Comparison of ENCODE assay signal across 8 mouse cellular contexts in genomic region chr2:131261481-131262212, GRCm38 (mm10). TPM values are rescaled to one million over a fixed set of nuclear protein-coding genes. Genes with fewer than 3 reads are reported as not detected.
DNase-seq lines count a peak whose midpoint lies in the region; ATAC-seq and TF ChIP-seq lines count a peak whose summit lies in the region.

No protein-coding gene starts in this region.

- TF ChIP-seq CTCF in ES-Bruce4 (IDR thresholded peaks at IDR 0.05; ENCODE audit: low read depth, low read length): no peak
- TF ChIP-seq CTCF in embryonic fibroblast, embryonic 13.5 days (IDR thresholded peaks at IDR 0.05; ENCODE audit: borderline replicate concordance, insufficient read depth, low read length): no peak

- peak overlapping the region; percentile 86 for H3K9ac ChIP-seq in heart, embryonic 13.5 days
- H3K9ac ChIP-seq in ES-Bruce4 (ENCODE audit: low read depth, poor library complexity, severe bottlenecking): peak overlapping the region; percentile 84
- peak overlapping the region; percentile 75 for H3K9ac ChIP-seq in limb, embryonic 13.5 days
- H3K9ac ChIP-seq in stomach, embryonic 14.5 days (replicated peaks; ENCODE audit: low read depth, low read length): peak overlapping the region; percentile 92

- H3K4me1 ChIP-seq in heart, embryonic 13.5 days: peaks cover 45% of the 10 kb centered on the region
- no peaks in the 10 kb centered on the region for H3K4me1 ChIP-seq in ES-Bruce4 (ENCODE audit: control insufficient read depth, insufficient read depth, low read length)
- peaks cover 3% of the 10 kb centered on the region; the same call in 1 of the 2 replicates for H3K4me1 ChIP-seq in embryonic fibroblast, embryonic 13.5 days (ENCODE audit: control insufficient read depth, insufficient read depth, low read length)
- H3K4me1 ChIP-seq in limb, embryonic 13.5 days: peaks cover 31% of the 10 kb centered on the region
- peaks cover 11% of the 10 kb centered on the region; the same call in 1 of the 2 replicates for H3K4me1 ChIP-seq in stomach, embryonic 14.5 days (ENCODE audit: control insufficient read depth, insufficient read depth, low read length)

- no peak for TF ChIP-seq EP300 in ES-Bruce4 (IDR thresholded peaks at IDR 0.05; ENCODE audit: insufficient read depth, low read depth, low read length)

- H3K27me3 ChIP-seq in heart, embryonic 13.5 days (replicated peaks): no peaks in the 10 kb centered on the region
- H3K27me3 ChIP-seq in ES-Bruce4 (ENCODE audit: control insufficient read depth, insufficient read depth, low read length, poor library complexity, severe bottlenecking): no peaks in the 10 kb centered on the region
- H3K27me3 ChIP-seq in limb, embryonic 13.5 days: no peaks in the 10 kb centered on the region
- H3K27me3 ChIP-seq in stomach, embryonic 14.5 days (ENCODE audit: control insufficient read depth, insufficient read depth, low read length): no peaks in the 10 kb centered on the region

- no peak for DNase-seq in heart, adult 9 months (ENCODE audit: low spot score in 2 of 2)
- DNase-seq in adrenal gland, postnatal 10 days: no peak
- no peak for DNase-seq in urinary bladder, adult 2 months (ENCODE audit: low spot score)

- WGBS in heart, embryonic 13.5 days: 6% methylated on average over 10 of the region's 10 CpGs
- WGBS in limb, embryonic 13.5 days: 2% methylated on average over 10 of the region's 10 CpGs
- WGBS in stomach, embryonic 14.5 days: 3% methylated on average over 10 of the region's 10 CpGs

- peak overlapping the region; percentile 92 for H3K4me2 ChIP-seq in heart, embryonic 13.5 days
- peak overlapping the region; percentile 73 for H3K4me2 ChIP-seq in limb, embryonic 13.5 days (replicated peaks)
- peak overlapping the region; percentile 63 for H3K4me2 ChIP-seq in stomach, embryonic 14.5 days (replicated peaks; ENCODE audit: low read depth, low read length)

- peak; percentile 25; the same call in 1 of the 2 replicates for ATAC-seq in heart, embryonic 13.5 days (ENCODE audit: extremely low read depth, insufficient number of reproducible peaks, low FRiP score, low TSS enrichment)
- ATAC-seq in limb, embryonic 13.5 days (ENCODE audit: low FRiP score, low read depth): peak; percentile 74
- ATAC-seq in stomach, embryonic 14.5 days (ENCODE audit: insufficient number of reproducible peaks, insufficient read depth, low FRiP score, low read depth): peak; percentile 65

- H3K4me3 ChIP-seq in heart, embryonic 13.5 days: peak overlapping the region; percentile 75
- peak overlapping the region; percentile 95 for H3K4me3 ChIP-seq in ES-Bruce4 (ENCODE audit: low read depth, low read length)
- peak overlapping the region; percentile 69 for H3K4me3 ChIP-seq in embryonic fibroblast, embryonic 13.5 days (ENCODE audit: insufficient read depth, low read length)
- peak overlapping the region; percentile 76 for H3K4me3 ChIP-seq in limb, embryonic 13.5 days
- H3K4me3 ChIP-seq in stomach, embryonic 14.5 days (ENCODE audit: low read depth, low read length): peak overlapping the region; percentile 84

- no peaks in the 10 kb centered on the region for H3K36me3 ChIP-seq in heart, embryonic 13.5 days
- H3K36me3 ChIP-seq in ES-Bruce4 (ENCODE audit: control insufficient read depth, insufficient read depth, low read length, poor library complexity, severe bottlenecking): no peaks in the 10 kb centered on the region
- no peaks in the 10 kb centered on the region for H3K36me3 ChIP-seq in limb, embryonic 13.5 days
- H3K36me3 ChIP-seq in stomach, embryonic 14.5 days (ENCODE audit: control insufficient read depth, insufficient read depth, low read length): no peaks in the 10 kb centered on the region

- peak overlapping the region; percentile 99 for H3K27ac ChIP-seq in heart, embryonic 13.5 days (replicated peaks)
- peak overlapping the region; percentile 91 for H3K27ac ChIP-seq in ES-Bruce4 (ENCODE audit: insufficient read depth, low read length)
- H3K27ac ChIP-seq in embryonic fibroblast, embryonic 13.5 days (ENCODE audit: insufficient read depth, low read length): peak overlapping the region; percentile 91
- H3K27ac ChIP-seq in limb, embryonic 13.5 days: peak overlapping the region; percentile 94
- peak overlapping the region; percentile 100 for H3K27ac ChIP-seq in stomach, embryonic 14.5 days (ENCODE audit: low read length)

- TF ChIP-seq POLR2A in ES-Bruce4 (IDR thresholded peaks at IDR 0.05; ENCODE audit: insufficient read depth, low read length): no peak
- no peak for TF ChIP-seq POLR2A in embryonic fibroblast, embryonic 13.5 days (IDR thresholded peaks at IDR 0.05; ENCODE audit: low read depth, low read length)

- no peaks in the 10 kb centered on the region for H3K9me3 ChIP-seq in heart, embryonic 13.5 days
- no peaks in the 10 kb centered on the region for H3K9me3 ChIP-seq in ES-Bruce4 (replicated peaks; ENCODE audit: control insufficient read depth, insufficient read depth, low read length, poor library complexity, severe bottlenecking)
- H3K9me3 ChIP-seq in limb, embryonic 13.5 days: no peaks in the 10 kb centered on the region
- no peaks in the 10 kb centered on the region for H3K9me3 ChIP-seq in stomach, embryonic 14.5 days (ENCODE audit: control insufficient read depth, low read depth, low read length)

RNA-seq across cellular contexts. Expression of gene Pank2, which starts 0.6 kb away (rescaled TPM):
- polyA plus RNA-seq in heart, embryonic 13.5 days (2015; fragmentation: Nextera tagmentation; extraction: Ambion mirVana): 20.8 and 25.1 TPM in 2 replicates
- polyA plus RNA-seq in ES-Bruce4 (2011; ENCODE audit: insufficient read depth, insufficient read length, low read depth, missing spikeins): 67.0 and 78.5 TPM in 2 replicates
- polyA plus RNA-seq in embryonic fibroblast, embryonic 13.5 days (2011; ENCODE audit: insufficient read length, low read depth, missing spikeins): 65.3 and 65.4 TPM in 2 replicates
- polyA plus RNA-seq in limb, embryonic 13.5 days (2015; fragmentation: Nextera tagmentation; extraction: Ambion mirVana): 39.0 and 39.3 TPM in 2 replicates
- polyA plus RNA-seq in stomach, embryonic 14.5 days (2014; fragmentation: Nextera tagmentation; extraction: Ambion mirVana): 39.1 and 42.3 TPM in 2 replicates
- 10 to 100 TPM; 52.7 to 57.7 TPM for total RNA-seq in adrenal gland, postnatal 10 days (2021)
- polyA plus RNA-seq in urinary bladder, adult 2 months (2012; rRNA removed): 27.0 and 33.0 TPM in 2 replicates

RNA-seq across cellular contexts. Expression of gene Mavs, which starts 27.8 kb away (rescaled TPM):
- polyA plus RNA-seq in heart, embryonic 13.5 days (2015; fragmentation: Nextera tagmentation; extraction: Ambion mirVana): 18.8 and 20.1 TPM in 2 replicates
- polyA plus RNA-seq in ES-Bruce4 (2011; ENCODE audit: insufficient read depth, insufficient read length, low read depth, missing spikeins): 16.7 and 20.3 TPM in 2 replicates
- polyA plus RNA-seq in embryonic fibroblast, embryonic 13.5 days (2011; ENCODE audit: insufficient read length, low read depth, missing spikeins): 23.1 and 24.8 TPM in 2 replicates
- polyA plus RNA-seq in limb, embryonic 13.5 days (2015; fragmentation: Nextera tagmentation; extraction: Ambion mirVana): 16.6 and 16.7 TPM in 2 replicates
- 15.2 and 15.5 TPM in 2 replicates for polyA plus RNA-seq in stomach, embryonic 14.5 days (2014; fragmentation: Nextera tagmentation; extraction: Ambion mirVana)
- total RNA-seq in adrenal gland, postnatal 10 days (2021): 10 to 100 TPM; 36.2 to 46.4 TPM
- polyA plus RNA-seq in urinary bladder, adult 2 months (2012; rRNA removed): 47.2 and 50.2 TPM in 2 replicates

RNA-seq across cellular contexts. Expression of gene Ap5s1, which starts 54.8 kb away (rescaled TPM):
- polyA plus RNA-seq in heart, embryonic 13.5 days (2015; fragmentation: Nextera tagmentation; extraction: Ambion mirVana): 32.0 and 35.2 TPM in 2 replicates
- 6.5 and 8.5 TPM in 2 replicates for polyA plus RNA-seq in ES-Bruce4 (2011; ENCODE audit: insufficient read depth, insufficient read length, low read depth, missing spikeins)
- polyA plus RNA-seq in embryonic fibroblast, embryonic 13.5 days (2011; ENCODE audit: insufficient read length, low read depth, missing spikeins): 13.0 and 13.8 TPM in 2 replicates
- polyA plus RNA-seq in limb, embryonic 13.5 days (2015; fragmentation: Nextera tagmentation; extraction: Ambion mirVana): 28.0 and 31.3 TPM in 2 replicates
- polyA plus RNA-seq in stomach, embryonic 14.5 days (2014; fragmentation: Nextera tagmentation; extraction: Ambion mirVana): 27.0 TPM in 2 replicates
- total RNA-seq in adrenal gland, postnatal 10 days (2021): 10 to 100 TPM; 16.9 to 25.8 TPM
- polyA plus RNA-seq in urinary bladder, adult 2 months (2012; rRNA removed): 40.0 and 44.7 TPM in 2 replicates
